In the genomic region with DNA sequence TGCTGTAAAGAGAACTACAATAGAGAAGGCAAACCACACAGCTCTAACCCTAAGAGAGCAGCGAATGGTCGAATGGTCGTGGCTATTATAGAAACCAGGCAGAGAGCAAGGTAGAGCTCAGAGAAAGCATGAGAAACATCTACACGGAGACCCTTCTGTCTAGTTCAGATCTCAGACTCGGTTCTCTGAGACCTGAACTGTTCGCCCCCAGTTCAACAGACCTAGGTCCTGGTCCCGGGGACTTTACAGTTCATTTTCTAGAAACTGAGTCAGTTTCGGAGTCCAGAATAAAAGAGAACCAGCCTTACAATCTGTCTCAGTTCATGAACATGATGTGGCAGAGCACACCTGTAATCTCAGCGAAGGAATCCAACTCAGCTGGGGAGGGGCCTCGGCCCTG, we compare ENCODE assay signal across 9 mouse cellular contexts. TPM values are rescaled to one million over a fixed set of nuclear protein-coding genes. Genes with fewer than 3 reads are reported as not detected.
DNase-seq lines count a peak whose midpoint lies in the region; ATAC-seq and TF ChIP-seq lines count a peak whose summit lies in the region.
"Had no signal": no experiment of that assay in that cellular context is flagged by ENCODE, and none has a peak within 500 bp of the region (broad histone marks: within the 10 kb centered on the region; RNA-seq: fewer than 3 reads in every experiment).

No protein-coding gene starts in this region.

- dilution Hi-C loops in CH12.LX (cut with MboI; ENCODE audit: extremely low pct_ligation_motif_present, extremely low pct_unique_long_range_greater_than_20kb, low sequenced_read_pairs): no loop called here

- in situ Hi-C loops in CH12.LX (cut with MboI; ENCODE audit: low pct_ligation_motif_present, low pct_unique_long_range_greater_than_20kb, low sequenced_read_pairs): no loop called here

- WGBS in heart, embryonic 10.5 days: 12% methylated on average over 10 of the region's 10 CpGs
- 11% methylated on average over 10 of the region's 10 CpGs for WGBS in hindbrain, embryonic 10.5 days
- 24% methylated on average over 10 of the region's 10 CpGs for WGBS in liver, embryonic 16.5 days (ENCODE audit: insufficient replicate concordance)

- no peaks in the 10 kb centered on the region for H3K9me3 ChIP-seq in heart, embryonic 10.5 days
- peaks cover 6% of the 10 kb centered on the region for H3K9me3 ChIP-seq in CH12.LX (replicated peaks; ENCODE audit: low read length)
- H3K9me3 ChIP-seq in hindbrain, embryonic 10.5 days: no peaks in the 10 kb centered on the region
- no peaks in the 10 kb centered on the region for H3K9me3 ChIP-seq in liver, embryonic 16.5 days (replicated peaks; ENCODE audit: control insufficient read depth, low read length)

- no peak for TF ChIP-seq RAD21 in CH12.LX (IDR thresholded peaks at IDR 0.05; ENCODE audit: low read depth, low read length)

- peak overlapping the region; percentile 79 for H3K4me2 ChIP-seq in CH12.LX (ENCODE audit: insufficient read depth, low read depth, poor library complexity, severe bottlenecking)
- H3K4me2 ChIP-seq in liver, embryonic 16.5 days (ENCODE audit: low read depth, low read length): peak overlapping the region; percentile 98

- no peaks in the 10 kb centered on the region for H3K79me2 ChIP-seq in CH12.LX (replicated peaks; ENCODE audit: control insufficient read depth, extremely low read depth, insufficient read depth, poor library complexity, severe bottlenecking)

- no peak for ATAC-seq in liver, embryonic 16.5 days (ENCODE audit: low read depth)

- H3K4me1 ChIP-seq in heart, embryonic 10.5 days: peaks cover 81% of the 10 kb centered on the region
- peaks cover 11% of the 10 kb centered on the region in 2 experiments for H3K4me1 ChIP-seq in CH12.LX (ENCODE audit: control insufficient read depth in 1 of 2, insufficient read depth in 2 of 2)
- peaks cover 89% of the 10 kb centered on the region for H3K4me1 ChIP-seq in hindbrain, embryonic 10.5 days (replicated peaks)
- H3K4me1 ChIP-seq in liver, embryonic 16.5 days (ENCODE audit: control insufficient read depth, low read depth, low read length): peaks cover 53% of the 10 kb centered on the region

- H3K27ac ChIP-seq in heart, embryonic 10.5 days: peak overlapping the region; percentile 97
- no peak overlapping the region for H3K27ac ChIP-seq in CH12.LX (ENCODE audit: insufficient read depth, low read depth)
- peak overlapping the region; percentile 95 for H3K27ac ChIP-seq in hindbrain, embryonic 10.5 days
- no peak overlapping the region for H3K27ac ChIP-seq in liver, embryonic 16.5 days (ENCODE audit: low read length)

- TF ChIP-seq POLR2A in CH12.LX (IDR thresholded peaks at IDR 0.05; ENCODE audit: low read depth, low read length): no peak

- no peak for TF ChIP-seq EP300 in CH12.LX (IDR thresholded peaks at IDR 0.05; ENCODE audit: low read length)

- H3K4me3 ChIP-seq in heart, embryonic 10.5 days: peak overlapping the region; percentile 87
- no peak overlapping the region for H3K4me3 ChIP-seq in CH12.LX (replicated peaks in 1 of 3; ENCODE audit: low read depth in 2 of 3, low read length in 2 of 3, poor library complexity in 1 of 3)
- peak overlapping the region; percentile 86 for H3K4me3 ChIP-seq in hindbrain, embryonic 10.5 days
- H3K4me3 ChIP-seq in liver, embryonic 16.5 days (ENCODE audit: low read depth, low read length): peak overlapping the region; percentile 63

- H3K27me3 ChIP-seq in heart, embryonic 10.5 days (ENCODE audit: insufficient read depth, poor library complexity, severe bottlenecking): no peaks in the 10 kb centered on the region
- peaks cover 68% of the 10 kb centered on the region for H3K27me3 ChIP-seq in CH12.LX (replicated peaks)
- H3K27me3 ChIP-seq in hindbrain, embryonic 10.5 days (ENCODE audit: insufficient read depth, poor library complexity, severe bottlenecking): no peaks in the 10 kb centered on the region; the same call in 1 of the 2 replicates
- peaks cover 17% of the 10 kb centered on the region for H3K27me3 ChIP-seq in liver, embryonic 16.5 days (ENCODE audit: control insufficient read depth, insufficient read depth, low read depth, low read length)

- H3K36me3 ChIP-seq in heart, embryonic 10.5 days: peaks cover 8% of the 10 kb centered on the region
- H3K36me3 ChIP-seq in CH12.LX (replicated peaks in 1 of 2; ENCODE audit: control insufficient read depth in 1 of 2, insufficient read depth in 1 of 2, low read length in 1 of 2): no peaks in the 10 kb centered on the region
- H3K36me3 ChIP-seq in hindbrain, embryonic 10.5 days: peaks cover 10% of the 10 kb centered on the region; the same call in 1 of the 2 replicates
- no peaks in the 10 kb centered on the region for H3K36me3 ChIP-seq in liver, embryonic 16.5 days (ENCODE audit: control insufficient read depth, insufficient read depth)

- H3K9ac ChIP-seq in CH12.LX (ENCODE audit: insufficient read depth, low read depth): no peak overlapping the region
- H3K9ac ChIP-seq in liver, embryonic 16.5 days (ENCODE audit: low read depth, low read length): peak overlapping the region; percentile 8; the same call in 1 of the 2 replicates

- no peak for TF ChIP-seq CTCF in CH12.LX (conservative IDR thresholded peaks at IDR 0.05 in 1 of 2, IDR thresholded peaks at IDR 0.05 in 1 of 2; ENCODE audit: low read depth in 2 of 2, low read length in 2 of 2)

- no peak for DNase-seq in heart, embryonic 10.5 days (ENCODE audit: low spot score)
- DNase-seq in heart, adult 8-10 months (ENCODE audit: low spot score): no peak
- DNase-seq in CH12.LX (ENCODE audit: extremely low read depth): no peak
- no peak for DNase-seq in hindbrain, embryonic 10.5 days (ENCODE audit: low spot score)
- DNase-seq in MN1 (ENCODE audit: low spot score): no peak
- no peak for DNase-seq in frontal cortex, postnatal 36 days (ENCODE audit: low spot score in 2 of 2)
- no peak for DNase-seq in cerebellum, adult 9-10 months

TF ChIP-seq in CH12.LX, 34 proteins besides CTCF, POLR2A, EP300 and RAD21:
- TF ChIP-seq POLR2AphosphoS2 (IDR thresholded peaks at IDR 0.05; ENCODE audit: low read depth, low read length): no peak
- TF ChIP-seq USF1 (IDR thresholded peaks at IDR 0.05; ENCODE audit: low read depth, low read length): no peak
- TF ChIP-seq SMC3 (IDR thresholded peaks at IDR 0.05; ENCODE audit: low read depth, low read length): no peak
- no peak for TF ChIP-seq ZKSCAN1 (IDR thresholded peaks at IDR 0.05; ENCODE audit: borderline replicate concordance, low read depth, low read length)
- no peak for TF ChIP-seq NRF1 (IDR thresholded peaks at IDR 0.05; ENCODE audit: low read depth, low read length)
- no peak for TF ChIP-seq TBP (conservative IDR thresholded peaks at IDR 0.05; ENCODE audit: low read depth, low read length)
TF ChIP-seq in CH12.LX: peak in this region for 0.

RNA-seq across cellular contexts. Expression of gene Id1, which starts 1.6 kb away (rescaled TPM):
- polyA plus RNA-seq in heart, embryonic 10.5 days (2016; fragmentation: Nextera tagmentation; extraction: Ambion mirVana): 92.5 and 124 TPM in 2 replicates
- 10 to 100 TPM; 43.3 to 63.6 (median 58.4) TPM for total RNA-seq in heart, adult 8-10 months (2022)
- total RNA-seq in CH12.LX (2012; rRNA removed) (0.38 and 0.93 TPM in 2 replicates), CH12.LX (2014; rRNA removed) (not detected in 2 replicates)
- not detected in 2 replicates for polyA plus RNA-seq in CH12.LX (2012; ENCODE audit: insufficient read length, low read depth)
- polyA plus RNA-seq in hindbrain, embryonic 10.5 days (2016; fragmentation: Nextera tagmentation; extraction: Ambion mirVana): 168 and 176 TPM in 2 replicates
- polyA plus RNA-seq in liver, embryonic 16.5 days (2015; fragmentation: Nextera tagmentation; extraction: Ambion mirVana): 18.1 and 18.8 TPM in 2 replicates

RNA-seq across cellular contexts. Expression of gene Cox4i2, which starts 19.5 kb away (rescaled TPM):
- polyA plus RNA-seq in heart, embryonic 10.5 days (2016; fragmentation: Nextera tagmentation; extraction: Ambion mirVana): 18.8 and 21.1 TPM in 2 replicates
- 10 to 100 TPM; 10.3 to 16.2 (median 12.4) TPM for total RNA-seq in heart, adult 8-10 months (2022)
- total RNA-seq in CH12.LX (2012; rRNA removed) (not detected in 2 replicates), CH12.LX (2014; rRNA removed) (not detected in 2 replicates)
- polyA plus RNA-seq in CH12.LX (2012; ENCODE audit: insufficient read length, low read depth): not detected in 2 replicates
- polyA plus RNA-seq in hindbrain, embryonic 10.5 days (2016; fragmentation: Nextera tagmentation; extraction: Ambion mirVana): 5.0 and 5.1 TPM in 2 replicates
- 0.95 and 1.4 TPM in 2 replicates for polyA plus RNA-seq in liver, embryonic 16.5 days (2015; fragmentation: Nextera tagmentation; extraction: Ambion mirVana)
- polyA plus RNA-seq: erythroblast, embryonic 14.5 days had no signal

RNA-seq across cellular contexts. Expression of gene Mcts2, which starts 47.7 kb away (rescaled TPM):
- 28.0 and 33.2 TPM in 2 replicates for polyA plus RNA-seq in heart, embryonic 10.5 days (2016; fragmentation: Nextera tagmentation; extraction: Ambion mirVana)
- total RNA-seq in heart, adult 8-10 months (2022): 10 to 100 TPM; 15.0 to 19.6 (median 16.6) TPM
- total RNA-seq in CH12.LX (2012; rRNA removed) (3.3 and 5.4 TPM in 2 replicates), CH12.LX (2014; rRNA removed) (0.95 and 1.5 TPM in 2 replicates)
- 3.2 and 3.8 TPM in 2 replicates for polyA plus RNA-seq in CH12.LX (2012; ENCODE audit: insufficient read length, low read depth)
- 41.1 and 48.7 TPM in 2 replicates for polyA plus RNA-seq in hindbrain, embryonic 10.5 days (2016; fragmentation: Nextera tagmentation; extraction: Ambion mirVana)
- 10.2 and 11.1 TPM in 2 replicates for polyA plus RNA-seq in liver, embryonic 16.5 days (2015; fragmentation: Nextera tagmentation; extraction: Ambion mirVana)

Comparison
In these comparisons a context has a peak if more than half of its experiments do, and no peak if none do; other contexts are left out.
1. H3K27ac ChIP-seq: peak in heart, embryonic 10.5 days (single experiment) and hindbrain, embryonic 10.5 days (single experiment); none in CH12.LX (single experiment) and liver, embryonic 16.5 days (single experiment).
2. H3K4me3 ChIP-seq: peak in heart, embryonic 10.5 days (single experiment), hindbrain, embryonic 10.5 days (single experiment) and liver, embryonic 16.5 days (single experiment); none in CH12.LX (0 of 3).
3. RNA of gene Id1, which starts 1.6 kb away (polyA plus RNA-seq): 168 to 176 TPM in hindbrain, embryonic 10.5 days, 92.5 to 124 TPM in heart, embryonic 10.5 days and 18.1 to 18.8 TPM in liver, embryonic 16.5 days; not detected in CH12.LX; every median in the first group is over 10 times any median in the second.